ENCODE assay signal across 8 mouse cellular contexts in the genomic region with DNA sequence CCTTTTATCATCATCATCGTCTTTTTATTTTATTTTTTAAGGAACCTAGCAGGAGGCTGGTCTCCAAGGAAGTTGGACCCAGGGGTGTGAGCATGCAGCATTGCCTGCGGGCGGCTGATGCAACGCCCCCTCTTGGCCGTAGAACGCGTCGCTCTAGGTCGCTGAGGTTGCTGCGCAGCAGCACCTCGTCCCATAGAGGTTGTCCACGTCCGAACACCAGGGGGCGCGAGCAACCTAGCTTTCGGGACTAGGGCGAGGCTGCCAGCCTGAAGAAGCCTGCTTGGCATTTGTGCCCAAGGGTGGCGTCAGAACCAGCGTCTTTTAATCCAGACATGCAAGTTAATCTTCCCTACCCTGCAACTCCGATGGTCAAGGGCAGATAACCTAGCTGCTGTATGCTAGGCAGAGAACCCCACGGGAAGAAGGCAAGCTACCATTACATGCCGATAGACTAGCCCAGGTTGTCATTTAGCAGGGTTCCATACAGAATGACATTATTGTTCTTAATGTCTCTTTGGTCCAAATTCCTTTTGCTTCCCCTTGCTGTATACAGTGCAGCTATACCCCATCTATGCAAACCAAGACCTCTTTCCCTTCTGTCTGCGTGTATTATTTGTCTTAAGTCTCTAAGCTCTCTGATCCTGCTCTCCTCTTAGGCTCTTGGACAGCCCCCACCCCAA. TPM values are rescaled to one million over a fixed set of nuclear protein-coding genes. Genes with fewer than 3 reads are reported as not detected.
DNase-seq lines count a peak whose midpoint lies in the region; ATAC-seq and TF ChIP-seq lines count a peak whose summit lies in the region.

No protein-coding gene starts in this region.

- peaks cover 35% of the 10 kb centered on the region for H3K4me1 ChIP-seq in bone marrow macrophage, adult 2 months (ENCODE audit: control insufficient read depth, insufficient read depth, low read length)
- peaks cover 18% of the 10 kb centered on the region for H3K4me1 ChIP-seq in embryonic fibroblast, embryonic 13.5 days (ENCODE audit: control insufficient read depth, insufficient read depth, low read length)
- H3K4me1 ChIP-seq in limb, embryonic 13.5 days: peaks cover 33% of the 10 kb centered on the region
- H3K4me1 ChIP-seq in midbrain, embryonic 16.5 days (ENCODE audit: control insufficient read depth, insufficient read depth, low read length): peaks cover 5% of the 10 kb centered on the region
- H3K4me1 ChIP-seq in spleen, adult 2 months (ENCODE audit: control insufficient read depth, insufficient read depth, insufficient read length): no peaks in the 10 kb centered on the region

- WGBS in limb, embryonic 13.5 days: 12% methylated on average over 23 of the region's 23 CpGs
- 11% methylated on average over 23 of the region's 23 CpGs for WGBS in midbrain, embryonic 16.5 days
- WGBS in spleen, adult 2 months: 13% methylated on average over 23 of the region's 23 CpGs

- H3K36me3 ChIP-seq in limb, embryonic 13.5 days: no peaks in the 10 kb centered on the region
- no peaks in the 10 kb centered on the region for H3K36me3 ChIP-seq in midbrain, embryonic 16.5 days (ENCODE audit: control insufficient read depth, insufficient read depth, low read length)
- no peaks in the 10 kb centered on the region for H3K36me3 ChIP-seq in spleen, adult 2 months (ENCODE audit: control insufficient read depth, insufficient read depth, low read length)

- no peak for TF ChIP-seq POLR2A in bone marrow macrophage, adult 2 months (IDR thresholded peaks at IDR 0.05; ENCODE audit: borderline replicate concordance, low read depth, low read length)
- no peak for TF ChIP-seq POLR2A in embryonic fibroblast, embryonic 13.5 days (IDR thresholded peaks at IDR 0.05; ENCODE audit: low read depth, low read length)
- TF ChIP-seq POLR2A in spleen, adult 2 months (IDR thresholded peaks at IDR 0.05; ENCODE audit: low read depth, low read length): no peak

- DNase-seq in B cell, adult 2 months: peak; percentile 85 to 86
- peak; percentile 76 to 88 for DNase-seq in heart, adult 9 months (ENCODE audit: low spot score in 2 of 2)
- DNase-seq in kidney, adult 9 months: peak; percentile 90
- peak; percentile 31 to 74 for DNase-seq in spleen, adult 2 months (ENCODE audit: low read depth in 1 of 2, low spot score in 2 of 2)

- peak overlapping the region; percentile 42 for H3K4me2 ChIP-seq in limb, embryonic 13.5 days (replicated peaks)
- peak overlapping the region; percentile 42 for H3K4me2 ChIP-seq in midbrain, embryonic 16.5 days (ENCODE audit: low read length)

- H3K4me3 ChIP-seq in bone marrow macrophage, adult 2 months (ENCODE audit: insufficient read depth, low read length): no peak overlapping the region
- H3K4me3 ChIP-seq in embryonic fibroblast, embryonic 13.5 days (ENCODE audit: insufficient read depth, low read length): no peak overlapping the region
- H3K4me3 ChIP-seq in limb, embryonic 13.5 days: no peak overlapping the region
- no peak overlapping the region for H3K4me3 ChIP-seq in midbrain, embryonic 16.5 days (ENCODE audit: low read depth, low read length)
- H3K4me3 ChIP-seq in spleen, adult 2 months (ENCODE audit: extremely low read depth, insufficient read depth, insufficient read length): no peak overlapping the region

- peak; percentile 97 for TF ChIP-seq CTCF in bone marrow macrophage, adult 2 months (IDR thresholded peaks at IDR 0.05; ENCODE audit: low read depth, low read length)
- TF ChIP-seq CTCF in embryonic fibroblast, embryonic 13.5 days (IDR thresholded peaks at IDR 0.05; ENCODE audit: borderline replicate concordance, insufficient read depth, low read length): peak; percentile 89
- TF ChIP-seq CTCF in spleen, adult 2 months (IDR thresholded peaks at IDR 0.05; ENCODE audit: extremely low read depth, insufficient read depth, insufficient read length, insufficient replicate concordance): peak; percentile 79

- no peak overlapping the region for H3K9ac ChIP-seq in limb, embryonic 13.5 days
- H3K9ac ChIP-seq in midbrain, embryonic 16.5 days (ENCODE audit: low read depth, low read length): no peak overlapping the region

- peak overlapping the region; percentile 88 for H3K27ac ChIP-seq in bone marrow macrophage, adult 2 months (ENCODE audit: insufficient read depth, low read depth, low read length)
- peak overlapping the region; percentile 16 for H3K27ac ChIP-seq in embryonic fibroblast, embryonic 13.5 days (ENCODE audit: insufficient read depth, low read length)
- peak overlapping the region; percentile 33; the same call in 1 of the 2 replicates for H3K27ac ChIP-seq in limb, embryonic 13.5 days
- no peak overlapping the region for H3K27ac ChIP-seq in midbrain, embryonic 16.5 days (ENCODE audit: low read length)
- H3K27ac ChIP-seq in spleen, adult 2 months (ENCODE audit: insufficient read depth, low read length): no peak overlapping the region

- H3K9me3 ChIP-seq in limb, embryonic 13.5 days: no peaks in the 10 kb centered on the region
- H3K9me3 ChIP-seq in midbrain, embryonic 16.5 days (replicated peaks; ENCODE audit: control insufficient read depth, low read length, poor library complexity, severe bottlenecking): no peaks in the 10 kb centered on the region

- no peaks in the 10 kb centered on the region for H3K27me3 ChIP-seq in limb, embryonic 13.5 days
- no peaks in the 10 kb centered on the region; the same call in 1 of the 2 replicates for H3K27me3 ChIP-seq in midbrain, embryonic 16.5 days (ENCODE audit: control insufficient read depth, insufficient read depth, low read depth, low read length)
- no peaks in the 10 kb centered on the region; the same call in 1 of the 2 replicates for H3K27me3 ChIP-seq in spleen, adult 2 months (ENCODE audit: control insufficient read depth, insufficient read depth, low read length)

- peak; percentile 78 for ATAC-seq in limb, embryonic 13.5 days (ENCODE audit: low FRiP score, low read depth)
- peak; percentile 82 for ATAC-seq in midbrain, embryonic 16.5 days

RNA-seq across cellular contexts. Expression of a gene that starts 31.1 kb away (rescaled TPM):
- polyA plus RNA-seq in bone marrow macrophage, adult 2 months (2012; ENCODE audit: insufficient read depth, insufficient read length, missing spikeins): not detected in 2 replicates
- 2.5 and 3.6 TPM in 2 replicates for polyA plus RNA-seq in embryonic fibroblast, embryonic 13.5 days (2011; ENCODE audit: insufficient read length, low read depth, missing spikeins)
- polyA plus RNA-seq in limb, embryonic 13.5 days (2015; fragmentation: Nextera tagmentation; extraction: Ambion mirVana): 1.2 and 1.3 TPM in 2 replicates
- 0.83 and 0.89 TPM in 2 replicates for polyA plus RNA-seq in midbrain, embryonic 16.5 days (2015; fragmentation: Nextera tagmentation; extraction: Ambion mirVana)
- 0.25 and 0.69 TPM in 2 replicates for polyA plus RNA-seq in spleen, adult 2 months (2012; rRNA removed)

Comparison
In these comparisons a context has a peak if more than half of its experiments do, and no peak if none do; other contexts are left out.
1. H3K27ac ChIP-seq: peak in bone marrow macrophage, adult 2 months (single experiment), embryonic fibroblast, embryonic 13.5 days (single experiment) and limb, embryonic 13.5 days (single experiment); none in midbrain, embryonic 16.5 days (single experiment) and spleen, adult 2 months (single experiment).
2. Peak in every context shown above with its lines, with median percentiles within 50 percentile points of each other: DNase-seq and CTCF ChIP-seq.